Mouse (Mus musculus): ENCODE results near the gene Ficd.

- TF ChIP-seq CTCF (IDR thresholded peaks at IDR 0.05; ENCODE audit: low read depth, low read length) (no peak), EP300 (IDR thresholded peaks at IDR 0.05; ENCODE audit: insufficient read depth, low read depth, low read length) (no peak), POLR2A (IDR thresholded peaks at IDR 0.05; ENCODE audit: insufficient read depth, low read length) (no peak)
These were observed 51.4 kb downstream of the Ficd start for GRCm38 (mm10) chr5:113786985-113787384.

Data from ES-Bruce4 (cell line).